Mouse (Mus musculus) embryonic facial prominence, embryonic 15.5 days (tissue): ENCODE results near the gene Fam189a2. TPM values are rescaled to one million over a fixed set of nuclear protein-coding genes. Genes with fewer than 3 reads are reported as not detected.

Source experiments
- ATAC-seq: fragments of 200-750 bp; cut with Nextera tagmentation; 2 replicates; pipeline ENCODE4 v1.8.0; 2017; ENCODE audit warnings: low read depth, moderate TSS enrichment; ENCODE audit not compliant: insufficient number of reproducible peaks, low FRiP score, low TSS enrichment
- H3K27ac ChIP-seq: fragments of 300-500 bp; sonication (generic); replicated peaks from 2 replicates; pipeline ENCODE4 v1.5.1; 2015; ENCODE audit warnings: mild to moderate bottlenecking, inconsistent platforms
- H3K27me3 ChIP-seq: fragments of 300-500 bp; sonication (generic); 2 replicates; pipeline ENCODE4 v1.6.1; 2015; ENCODE audit warnings: inconsistent platforms
- H3K36me3 ChIP-seq: fragments of 300-500 bp; sonication (generic); 2 replicates; pipeline ENCODE4 v1.6.1; 2015; ENCODE audit warnings: mild to moderate bottlenecking, inconsistent platforms
- H3K4me1 ChIP-seq: fragments of 300-500 bp; sonication (generic); 2 replicates; pipeline ENCODE4 v1.6.1; 2015; ENCODE audit warnings: inconsistent platforms
- H3K4me2 ChIP-seq: fragments of 300-500 bp; sonication (generic); replicated peaks from 2 replicates; pipeline ENCODE4 v1.6.1; 2015; ENCODE audit warnings: mild to moderate bottlenecking, inconsistent platforms
- H3K4me3 ChIP-seq: fragments of 300-500 bp; sonication (generic); replicated peaks from 2 replicates; pipeline ENCODE4 v1.5.1; 2015; ENCODE audit warnings: mild to moderate bottlenecking, inconsistent platforms
- H3K9ac ChIP-seq: fragments of 300-500 bp; sonication (generic); 2 replicates; pipeline ENCODE4 v1.6.1; 2015; ENCODE audit warnings: inconsistent platforms
- H3K9me3 ChIP-seq: fragments of 300-500 bp; sonication (generic); replicated peaks from 2 replicates; pipeline ENCODE4 v1.6.1; 2016; ENCODE audit warnings: inconsistent platforms
- WGBS: fragments of 180-500 bp; shearing (Covaris S2); methylation state at CpG from one replicate; pipeline ENCODE4 v1.1.7; 2015; 5-methylcytosine and 5-hydroxymethylcytosine counted together
- polyA plus RNA-seq: library from polyadenylated mRNA; unstranded; fragments of >200 nt; fragmentation: Nextera tagmentation; extraction: Ambion mirVana; gene quantifications from 2 replicates; pipeline ENCODE4 v1.2.1, GENCODE M21; 2015

Fam189a2 gene
- polyA plus RNA-seq, 1 experiment from 2014 or later, result 0.52 TPM

DNA sequence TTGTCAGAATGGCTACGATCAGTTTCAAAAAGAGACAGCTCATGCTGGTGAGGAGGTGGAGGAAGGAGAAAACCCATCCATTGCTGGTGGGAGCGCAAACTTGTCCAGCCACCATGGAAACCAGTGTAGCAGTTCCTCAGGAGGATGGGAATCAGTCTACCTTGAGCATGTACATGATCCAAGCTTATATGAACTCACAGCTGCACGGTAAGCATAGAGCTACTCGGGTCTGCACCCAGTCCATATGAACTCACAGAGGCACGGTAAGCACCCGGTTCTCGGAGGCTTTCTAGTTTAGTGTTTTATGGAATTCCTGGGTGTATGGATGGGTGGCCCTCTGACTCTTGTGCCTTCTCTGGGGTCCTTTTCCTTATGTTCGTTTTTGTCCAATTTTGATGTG lies 18.3 kb downstream of the Fam189a2 start:
- Histone ChIP-seq H3K9ac (no peak overlapping the region), H3K9me3 (no peaks in the 10 kb centered on the region), H3K36me3 (no peaks in the 10 kb centered on the region), H3K4me3 (no peak overlapping the region), H3K4me1 (peaks cover 11% of the 10 kb centered on the region), H3K27me3 (no peaks in the 10 kb centered on the region), H3K27ac (no peak overlapping the region), H3K4me2 (no peak overlapping the region)
- 90% methylated on average over 8 of the region's 8 CpGs for WGBS
- no peak for ATAC-seq

DNA sequence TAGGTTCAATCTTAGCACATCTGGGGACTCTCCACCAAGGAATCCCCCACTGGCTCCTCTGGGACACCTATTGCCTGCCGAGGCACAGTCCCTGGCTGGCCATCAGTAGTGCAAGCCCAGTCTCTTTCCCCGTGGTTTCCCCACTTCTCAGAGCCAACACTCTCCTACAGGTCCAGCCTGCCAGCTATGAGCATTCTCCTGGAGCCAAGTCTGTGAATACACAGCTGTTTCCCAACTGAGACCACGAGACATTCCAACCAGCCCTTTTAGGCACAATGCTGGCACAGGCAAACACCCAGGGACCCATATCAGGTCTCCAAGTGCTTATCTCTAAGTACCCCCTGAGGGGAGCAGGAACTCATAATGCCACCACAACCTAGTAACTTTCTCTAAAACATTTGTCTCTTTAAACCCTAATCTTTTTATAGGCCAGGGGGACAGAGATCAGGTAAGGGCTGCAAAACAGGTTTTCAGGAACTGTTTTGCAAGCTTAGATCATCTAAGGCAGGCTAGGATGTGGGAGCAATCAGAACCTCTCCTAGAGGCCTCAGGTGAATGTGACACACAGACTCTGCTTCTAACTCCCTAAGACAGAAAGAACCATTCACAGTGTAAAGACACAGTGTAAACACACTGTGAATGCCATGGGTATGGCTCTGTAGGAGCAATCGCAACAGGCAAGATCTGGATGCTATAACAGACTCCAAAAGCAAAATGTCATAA lies 23.0 kb downstream of the Fam189a2 start:
- Histone ChIP-seq H3K27ac (peak overlapping the region; percentile 48; the same call in 1 of the 2 replicates), H3K36me3 (no peaks in the 10 kb centered on the region), H3K4me2 (no peak overlapping the region), H3K9ac (no peak overlapping the region), H3K4me1 (peaks cover 8% of the 10 kb centered on the region), H3K27me3 (no peaks in the 10 kb centered on the region), H3K4me3 (no peak overlapping the region), H3K9me3 (no peaks in the 10 kb centered on the region)
- no peak for ATAC-seq
- 57% methylated on average over 4 of the region's 4 CpGs for WGBS

DNA sequence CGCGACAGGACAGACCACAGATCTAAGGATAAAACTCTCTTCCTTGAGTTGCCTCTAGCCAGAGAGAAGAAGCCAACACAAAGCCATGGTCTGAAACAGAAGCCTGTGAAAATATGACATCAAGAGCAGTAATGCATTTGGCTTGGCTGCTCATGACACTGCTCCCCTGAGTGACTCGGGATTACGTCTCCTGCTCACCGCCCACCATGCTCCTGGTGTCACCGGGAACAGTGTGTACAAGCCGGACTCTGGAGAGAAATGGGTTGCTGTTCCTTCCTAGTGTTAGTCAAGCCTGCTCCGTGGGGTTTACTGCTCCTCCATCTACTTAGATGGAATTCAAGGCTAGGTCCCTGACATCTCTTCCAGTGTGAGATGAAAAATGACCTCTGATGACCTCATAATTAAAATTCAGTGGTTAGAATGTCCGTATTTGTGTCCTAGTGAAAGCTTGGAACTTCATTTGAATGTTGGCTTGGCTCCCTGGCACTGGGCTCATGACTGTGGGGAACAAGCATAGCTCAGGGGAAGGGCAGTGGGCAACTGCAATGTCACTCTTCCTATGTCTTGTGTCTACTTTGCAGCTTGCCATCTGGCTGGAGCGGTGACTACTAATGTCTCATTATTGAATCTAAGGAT lies 23.7 kb downstream of the Fam189a2 start:
- H3K27ac ChIP-seq, result no peak overlapping the region
- no peak overlapping the region for H3K4me2 ChIP-seq
- no peaks in the 10 kb centered on the region for H3K9me3 ChIP-seq

DNA sequence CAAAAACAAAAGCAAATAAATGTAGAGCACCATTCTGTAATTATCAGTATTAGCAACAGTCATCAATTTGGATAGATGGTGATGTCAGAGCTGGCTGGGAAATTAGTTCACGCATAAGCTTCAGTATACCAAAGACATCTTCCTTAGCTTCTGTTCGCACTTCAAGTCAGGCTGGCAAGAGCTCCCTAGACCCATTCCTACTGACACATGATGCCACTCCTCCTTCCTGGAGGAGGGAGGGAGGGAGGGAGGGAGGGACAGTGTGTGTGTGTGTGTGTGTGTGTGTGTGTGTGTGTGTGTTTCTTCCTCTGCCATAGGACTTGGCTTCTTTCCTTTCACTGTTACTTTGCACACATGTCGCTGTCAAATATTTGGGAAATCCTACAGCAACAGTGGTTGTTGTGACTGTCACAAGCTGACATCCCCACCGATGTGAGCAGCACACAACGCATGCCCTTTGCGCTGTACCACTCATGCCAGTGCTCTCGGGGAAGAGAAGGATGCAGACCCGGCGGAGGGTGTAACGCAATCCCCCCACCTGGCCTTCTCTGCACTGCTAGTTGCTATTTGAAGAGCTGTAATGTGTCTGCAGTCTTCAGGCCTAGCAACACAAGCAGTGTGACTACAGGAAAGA lies 34.9 kb downstream of the Fam189a2 start:
- H3K36me3 ChIP-seq, result no peaks in the 10 kb centered on the region
- no peaks in the 10 kb centered on the region for H3K9me3 ChIP-seq
- no peak overlapping the region for H3K9ac ChIP-seq
- H3K4me1 ChIP-seq, result no peaks in the 10 kb centered on the region
- 75% methylated on average over 10 of the region's 10 CpGs for WGBS
- H3K4me3 ChIP-seq, result no peak overlapping the region
- no peak overlapping the region for H3K27ac ChIP-seq
- H3K27me3 ChIP-seq, result no peaks in the 10 kb centered on the region
- ATAC-seq, result no peak; the same call in 1 of the 2 replicates
- H3K4me2 ChIP-seq, result no peak overlapping the region

More for the DNA sequence above, 23.7 kb downstream of the Fam189a2 start:
- ATAC-seq, result no peak
- H3K4me3 ChIP-seq, result no peak overlapping the region
- 84% methylated on average over 10 of the region's 10 CpGs for WGBS
- no peak overlapping the region for H3K9ac ChIP-seq
- no peaks in the 10 kb centered on the region for H3K36me3 ChIP-seq
- H3K4me1 ChIP-seq, result peaks cover 8% of the 10 kb centered on the region
- H3K27me3 ChIP-seq, result no peaks in the 10 kb centered on the region

DNA sequence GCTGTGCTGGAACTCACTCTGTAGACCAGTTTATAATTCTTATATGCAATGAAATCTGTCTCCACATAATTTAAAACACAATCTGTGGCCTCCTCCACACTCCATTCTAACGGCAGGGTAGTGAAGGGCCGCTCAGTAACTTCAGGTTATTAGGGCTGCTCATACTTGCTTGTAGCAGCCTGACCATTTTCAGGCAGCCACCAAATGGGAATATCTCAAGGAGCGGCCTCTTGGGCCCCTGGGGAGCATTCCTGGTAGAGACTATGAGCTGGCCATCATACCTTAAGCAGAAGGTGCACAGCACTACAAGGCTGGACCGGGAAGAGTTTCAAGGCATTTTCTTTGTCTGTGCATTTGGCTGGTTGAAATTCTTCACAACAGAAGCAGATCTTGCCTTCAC lies 42.7 kb downstream of the Fam189a2 start:
- WGBS, result 83% methylated on average over 4 of the region's 4 CpGs
- no peak for ATAC-seq
- H3K36me3 ChIP-seq, result no peaks in the 10 kb centered on the region

DNA sequence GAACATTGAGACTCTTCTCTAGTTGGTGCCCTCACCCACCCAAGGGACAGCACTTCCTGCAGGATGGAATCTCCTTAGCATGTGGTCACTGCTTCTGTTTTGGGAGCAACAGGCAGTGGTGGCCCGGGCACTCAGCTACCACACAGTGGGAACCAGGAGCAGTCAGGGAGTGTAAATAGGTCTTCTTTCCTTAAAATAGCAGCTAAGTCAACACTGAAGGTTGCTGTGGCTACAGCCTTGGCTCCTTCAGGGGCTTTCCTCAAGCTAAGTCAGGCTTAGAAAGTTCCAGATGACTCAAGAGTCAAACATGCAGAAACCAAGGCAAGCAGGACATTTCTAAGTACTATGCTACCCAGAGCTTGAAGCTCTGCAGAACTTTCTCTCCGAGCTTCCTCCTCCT lies 43.5 kb downstream of the Fam189a2 start:
- Histone ChIP-seq H3K27me3 (no peaks in the 10 kb centered on the region), H3K27ac (no peak overlapping the region), H3K9ac (no peak overlapping the region), H3K4me3 (no peak overlapping the region), H3K4me2 (no peak overlapping the region), H3K9me3 (no peaks in the 10 kb centered on the region), H3K36me3 (no peaks in the 10 kb centered on the region), H3K4me1 (no peaks in the 10 kb centered on the region)
- 75% methylated on average over 2 of the region's 2 CpGs for WGBS
- no peak for ATAC-seq

More for the DNA sequence above, 42.7 kb downstream of the Fam189a2 start:
- Histone ChIP-seq H3K27me3 (no peaks in the 10 kb centered on the region), H3K4me3 (no peak overlapping the region), H3K9me3 (no peaks in the 10 kb centered on the region), H3K9ac (no peak overlapping the region), H3K27ac (no peak overlapping the region), H3K4me2 (no peak overlapping the region), H3K4me1 (no peaks in the 10 kb centered on the region)

DNA sequence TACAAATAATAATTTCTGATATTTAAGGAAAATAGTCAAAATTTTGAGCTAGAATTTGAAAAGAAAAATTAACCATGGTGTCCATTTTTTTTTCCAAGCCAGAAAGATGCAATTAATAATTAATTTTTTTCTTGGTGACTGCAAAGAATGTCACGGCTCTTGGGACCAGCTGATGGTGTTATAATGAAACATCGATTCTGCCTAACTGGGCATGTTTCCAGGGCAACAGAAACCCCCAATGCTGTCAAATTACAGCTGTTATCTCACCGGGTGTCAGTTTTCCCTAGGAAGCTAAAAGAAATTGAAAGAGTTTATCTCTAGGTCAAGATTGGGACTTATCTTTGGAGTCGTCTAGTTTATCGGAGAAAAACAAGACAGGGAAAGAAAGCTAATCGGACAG lies 46.6 kb downstream of the Fam189a2 start:
- H3K9me3 ChIP-seq, result no peaks in the 10 kb centered on the region
- no peaks in the 10 kb centered on the region for H3K4me1 ChIP-seq
- 70% methylated on average over 6 of the region's 6 CpGs for WGBS
- no peak overlapping the region for H3K4me2 ChIP-seq
- H3K27me3 ChIP-seq, result no peaks in the 10 kb centered on the region
- ATAC-seq, result no peak
- no peak overlapping the region for H3K9ac ChIP-seq
- no peaks in the 10 kb centered on the region for H3K36me3 ChIP-seq
- no peak overlapping the region for H3K27ac ChIP-seq
- H3K4me3 ChIP-seq, result no peak overlapping the region

DNA sequence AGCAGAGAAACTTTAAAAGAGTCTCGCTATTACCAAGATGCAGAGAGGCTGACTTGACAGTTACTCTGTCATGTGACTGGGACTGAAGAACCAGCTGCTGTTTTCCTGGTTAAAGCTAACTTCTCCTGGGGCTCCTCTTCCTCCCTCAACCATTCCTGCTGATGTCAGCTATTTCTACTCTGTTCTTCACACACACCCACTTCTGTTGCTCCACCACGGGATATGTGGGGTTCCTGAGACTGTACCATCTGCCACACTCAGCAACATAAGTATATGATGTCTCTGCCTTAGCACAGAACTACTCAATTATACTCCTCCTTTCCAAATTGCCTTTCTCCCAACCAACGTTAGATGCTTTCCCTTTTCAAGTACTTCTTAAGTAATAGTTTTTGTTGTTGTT lies 50.2 kb downstream of the Fam189a2 start:
- no peak overlapping the region for H3K27ac ChIP-seq
- H3K9ac ChIP-seq, result no peak overlapping the region
- H3K36me3 ChIP-seq, result no peaks in the 10 kb centered on the region
- no peaks in the 10 kb centered on the region for H3K27me3 ChIP-seq
- H3K4me3 ChIP-seq, result no peak overlapping the region
- 57% methylated on average over 3 of the region's 3 CpGs for WGBS
- no peak for ATAC-seq
- peaks cover 4% of the 10 kb centered on the region; the same call in 1 of the 2 replicates for H3K4me1 ChIP-seq
- no peaks in the 10 kb centered on the region for H3K9me3 ChIP-seq
- H3K4me2 ChIP-seq, result no peak overlapping the region

DNA sequence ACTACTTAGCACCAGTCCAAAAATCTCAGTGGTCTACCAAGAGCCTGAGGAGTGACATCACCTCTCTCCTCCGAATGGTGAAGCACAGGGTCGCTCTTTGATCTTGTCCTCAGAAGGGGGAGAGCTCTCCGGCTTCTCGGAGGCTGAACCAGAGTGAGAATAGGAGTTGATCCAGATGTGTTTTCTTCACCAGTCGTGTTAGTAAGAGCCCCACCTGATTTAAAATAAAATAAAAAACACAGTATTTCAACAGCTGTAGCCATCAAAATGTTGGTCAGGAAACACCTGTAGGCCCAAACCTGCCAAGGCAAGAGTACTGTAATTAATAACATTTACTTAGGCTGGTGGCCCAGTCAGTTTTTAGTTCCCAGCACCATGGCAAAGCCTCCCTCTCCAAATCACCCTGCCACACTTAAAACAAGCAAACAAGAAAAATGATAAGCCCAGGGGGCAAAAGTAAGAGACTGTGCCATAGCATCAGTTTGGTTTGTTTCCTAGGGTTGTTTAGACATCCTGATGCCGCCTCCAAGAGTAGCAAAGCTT lies 52.8 kb downstream of the Fam189a2 start:
- no peak for ATAC-seq
- WGBS, result 58% methylated on average over 6 of the region's 6 CpGs
- Histone ChIP-seq H3K4me1 (peaks cover 10% of the 10 kb centered on the region), H3K4me3 (no peak overlapping the region), H3K4me2 (no peak overlapping the region), H3K9ac (no peak overlapping the region), H3K27me3 (no peaks in the 10 kb centered on the region), H3K27ac (no peak overlapping the region), H3K36me3 (no peaks in the 10 kb centered on the region), H3K9me3 (no peaks in the 10 kb centered on the region)

DNA sequence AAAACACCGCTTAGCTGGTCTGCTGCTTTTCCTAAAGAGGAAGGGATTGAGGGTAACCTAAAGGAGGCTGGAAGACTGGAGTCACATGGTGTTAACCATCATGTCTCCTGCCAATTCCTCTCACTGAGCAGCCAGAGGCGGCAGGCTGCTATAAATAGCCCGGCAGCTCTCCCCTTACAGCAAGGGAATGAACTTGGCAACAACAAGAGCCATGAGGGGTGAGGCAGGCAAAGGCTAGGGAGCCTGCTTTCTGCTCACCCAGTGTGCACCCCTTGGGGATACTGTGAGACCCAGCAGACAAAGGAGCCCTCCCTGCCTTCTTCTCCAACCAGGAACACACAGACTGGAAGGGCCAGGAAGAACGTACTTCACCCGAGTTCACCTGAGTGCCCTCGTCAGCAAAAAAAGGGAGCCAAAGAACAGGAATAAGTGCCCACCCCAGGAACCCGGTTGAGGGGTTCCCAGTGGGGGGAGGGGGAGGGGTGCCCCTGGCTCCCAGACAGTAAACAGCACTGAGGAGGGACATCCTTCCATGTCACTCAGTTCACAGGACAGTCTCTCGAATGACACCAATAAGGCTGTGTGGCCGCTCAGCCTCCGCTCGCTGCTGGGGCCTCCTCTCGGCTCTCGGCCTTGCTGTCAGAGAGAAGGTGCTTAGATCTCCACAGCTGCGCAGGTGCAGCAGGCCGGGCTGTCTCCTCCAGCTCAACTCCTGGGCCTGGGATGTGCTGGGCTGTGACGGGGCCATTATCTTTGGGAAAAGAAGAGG lies 57.8 kb downstream of the Fam189a2 start:
- Histone ChIP-seq H3K4me2 (no peak overlapping the region), H3K27ac (peak overlapping the region; percentile 17; the same call in 1 of the 2 replicates), H3K9me3 (no peaks in the 10 kb centered on the region), H3K36me3 (no peaks in the 10 kb centered on the region), H3K4me1 (peaks cover 19% of the 10 kb centered on the region), H3K4me3 (no peak overlapping the region), H3K27me3 (no peaks in the 10 kb centered on the region), H3K9ac (no peak overlapping the region)
- 57% methylated on average over 16 of the region's 16 CpGs for WGBS
- ATAC-seq, result peak; percentile 87

DNA sequence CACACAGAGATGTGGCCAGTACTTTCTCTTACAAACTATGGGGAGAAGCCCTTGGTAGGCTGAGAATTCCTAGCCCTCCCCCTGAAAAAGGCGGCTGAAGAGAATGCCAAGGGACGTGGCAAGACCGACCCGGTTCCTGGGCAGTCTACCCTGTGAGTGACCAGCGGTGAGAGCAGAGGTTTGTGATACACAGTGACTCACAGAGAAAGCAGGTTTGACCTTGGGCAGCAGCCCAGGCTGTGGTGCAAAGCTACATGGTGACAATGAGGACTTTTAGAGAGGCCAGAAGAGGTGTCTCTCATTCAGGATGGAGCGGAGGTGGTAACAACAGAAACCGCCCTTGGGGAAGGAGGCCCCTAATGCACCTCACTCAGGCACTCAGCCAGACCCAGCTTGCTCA lies 59.4 kb downstream of the Fam189a2 start:
- no peak overlapping the region for H3K4me3 ChIP-seq
- no peak overlapping the region for H3K4me2 ChIP-seq
- H3K27ac ChIP-seq, result no peak overlapping the region
- no peaks in the 10 kb centered on the region for H3K27me3 ChIP-seq
- peaks cover 31% of the 10 kb centered on the region for H3K4me1 ChIP-seq
- WGBS, result 89% methylated on average over 7 of the region's 7 CpGs
- H3K36me3 ChIP-seq, result no peaks in the 10 kb centered on the region
- H3K9me3 ChIP-seq, result no peaks in the 10 kb centered on the region
- no peak overlapping the region for H3K9ac ChIP-seq
- ATAC-seq, result no peak
